Mouse (Mus musculus): ENCODE results near the gene Unc79.

Unc79 gene

GRCm38 (mm10) chr12:102948778-102949394 lies at the start of gene Unc79:
TSS of gene Unc79 (plus strand) at chr12:102948859.
- DNase-seq (ENCODE audit: low spot score in 2 of 2), result peak; percentile 82 to 84

GRCm38 (mm10) chr12:102899091-102899490 lies 49.6 kb upstream of the Unc79 start, which contains the start of gene Cox8c:
TSS of gene Cox8c (plus strand) at chr12:102899316.
- DNase-seq (ENCODE audit: low spot score in 2 of 2), result no peak

GRCm38 (mm10) chr12:102908191-102908590 lies 40.5 kb upstream of the Unc79 start:
- no peak for DNase-seq (ENCODE audit: low spot score in 2 of 2)

GRCm38 (mm10) chr12:102916073-102916472 lies 32.6 kb upstream of the Unc79 start:
- DNase-seq (ENCODE audit: low spot score in 2 of 2), result no peak

DNA sequence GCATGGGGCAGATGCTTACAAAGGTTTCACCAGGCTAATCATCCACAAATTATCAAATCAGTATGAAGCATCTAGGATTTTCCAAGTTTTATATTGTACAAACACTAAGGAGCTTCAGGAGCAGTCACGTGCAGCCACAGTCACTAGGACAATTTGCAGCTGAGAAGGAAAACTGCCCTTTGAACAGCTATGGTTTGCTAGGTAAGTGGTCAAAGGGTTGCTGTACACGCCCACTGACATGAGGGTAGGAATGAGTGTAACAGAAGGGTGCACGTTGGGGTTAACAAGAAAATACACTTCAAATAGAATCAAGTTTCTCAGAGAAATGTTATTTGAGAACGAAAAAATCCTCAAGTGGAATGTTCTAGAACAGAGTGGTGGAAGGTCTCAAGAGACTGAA lies 18.9 kb upstream of the Unc79 start:
- DNase-seq (ENCODE audit: low spot score in 2 of 2), result no peak

- no peak for DNase-seq (ENCODE audit: low spot score in 2 of 2)
Observed at GRCm38 (mm10) chr12:102930335-102930734, 18.3 kb upstream of the Unc79 start.

DNA sequence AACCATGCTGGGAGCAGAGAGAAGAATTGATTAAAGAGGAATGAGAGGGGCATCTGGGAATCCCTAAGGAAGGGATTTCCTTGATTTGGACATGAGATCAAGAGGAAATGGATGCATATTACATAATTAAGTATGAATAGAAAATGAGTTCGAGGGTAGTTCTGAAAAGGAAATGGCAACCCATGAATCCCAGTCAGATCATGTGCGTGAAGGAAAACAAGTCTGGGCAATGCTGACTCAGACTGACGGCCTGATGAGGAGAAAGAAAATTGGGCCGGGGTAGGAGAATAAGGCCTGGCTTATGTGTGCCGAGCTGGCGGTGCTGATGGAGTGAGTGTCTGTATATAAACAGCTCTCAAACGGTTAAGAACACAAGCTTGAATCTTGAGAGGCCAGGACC lies 17.9 kb upstream of the Unc79 start:
- no peak for DNase-seq (ENCODE audit: low spot score in 2 of 2)

DNA sequence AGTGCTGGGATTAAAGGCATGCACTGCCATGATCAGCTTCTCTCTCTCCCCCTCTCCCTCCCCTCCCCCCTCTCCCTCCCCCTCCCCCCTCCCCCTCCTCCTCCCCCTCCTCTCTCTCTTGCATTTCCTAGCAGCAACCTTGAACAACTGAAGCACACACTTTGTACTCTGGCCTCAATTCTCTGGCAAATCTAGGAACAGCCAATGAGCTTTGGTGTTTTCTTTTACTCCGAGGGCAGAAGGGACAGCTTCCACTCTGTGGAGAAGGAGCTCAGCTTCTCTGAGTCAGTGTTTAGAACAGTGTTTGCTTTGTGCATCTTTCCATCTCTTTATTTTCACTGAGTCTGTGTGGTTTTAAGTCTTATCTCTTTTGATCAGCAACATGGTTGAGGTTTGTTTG lies 12.8 kb upstream of the Unc79 start:
- DNase-seq (ENCODE audit: low spot score in 2 of 2), result no peak

- DNase-seq (ENCODE audit: low spot score in 2 of 2), result no peak
Observed at GRCm38 (mm10) chr12:102945571-102945970, 3.1 kb upstream of the Unc79 start.

DNA sequence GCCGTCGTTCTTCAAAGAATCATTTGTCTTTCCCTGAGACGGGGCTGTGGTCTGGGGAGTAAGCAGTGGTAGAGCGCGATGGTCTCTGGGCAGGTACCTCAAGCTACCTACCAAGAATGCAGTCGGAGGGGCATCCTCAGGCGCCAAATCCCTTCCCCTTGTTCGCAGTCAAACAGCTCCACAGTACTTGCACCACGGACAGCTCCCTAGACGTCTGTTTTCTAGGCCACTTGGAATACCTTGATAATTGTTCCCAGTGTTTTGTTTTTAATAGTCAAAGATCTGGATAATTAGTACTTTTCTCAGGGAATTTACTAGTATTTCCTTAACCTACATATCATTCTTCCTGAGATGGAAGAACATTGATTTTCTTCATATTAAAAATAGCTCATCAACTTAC lies 833 bp upstream of the Unc79 start:
- DNase-seq (ENCODE audit: low spot score in 2 of 2), result no peak

GRCm38 (mm10) chr12:102949395-102950208 lies 943 bp downstream of the Unc79 start:
- DNase-seq (ENCODE audit: low spot score in 2 of 2), result peak; percentile 64 to 65

DNA sequence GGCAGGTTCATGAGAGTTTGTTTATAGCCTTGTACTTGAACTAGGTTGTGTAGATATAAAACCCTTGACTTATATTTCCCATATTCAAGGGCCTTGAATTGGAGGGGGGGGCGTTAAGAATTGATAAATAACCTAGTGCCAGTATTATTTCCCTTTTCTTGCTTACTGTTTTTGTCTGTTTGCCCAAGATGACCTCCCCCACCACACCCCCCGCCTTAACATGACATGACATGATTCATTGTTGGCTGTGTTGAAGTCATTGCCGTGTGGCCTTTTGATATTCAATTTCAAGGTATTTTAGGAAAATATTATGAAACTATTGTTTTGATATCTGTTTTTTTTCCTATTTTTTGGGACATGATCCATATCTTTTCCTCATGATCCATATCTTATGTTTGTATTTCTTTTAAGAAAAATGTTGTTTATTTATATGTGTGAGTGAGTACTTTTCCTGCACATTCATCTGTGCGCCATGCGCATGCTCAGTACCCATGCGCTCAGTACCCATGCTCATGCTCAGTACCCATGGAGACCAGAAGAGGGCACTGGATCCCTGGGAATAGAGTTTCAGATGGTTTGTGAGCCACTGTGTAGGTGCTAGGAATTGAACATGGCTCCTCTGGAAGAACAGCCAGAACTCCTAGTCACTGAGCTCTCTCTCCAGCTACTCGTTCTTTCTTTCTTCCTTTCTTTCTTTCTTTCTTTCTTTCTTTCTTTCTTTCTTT lies 11.6 kb downstream of the Unc79 start:
- DNase-seq (ENCODE audit: low spot score in 2 of 2), result no peak

GRCm38 (mm10) chr12:102961066-102961465 lies 12.4 kb downstream of the Unc79 start:
- no peak for DNase-seq (ENCODE audit: low spot score in 2 of 2)

DNA sequence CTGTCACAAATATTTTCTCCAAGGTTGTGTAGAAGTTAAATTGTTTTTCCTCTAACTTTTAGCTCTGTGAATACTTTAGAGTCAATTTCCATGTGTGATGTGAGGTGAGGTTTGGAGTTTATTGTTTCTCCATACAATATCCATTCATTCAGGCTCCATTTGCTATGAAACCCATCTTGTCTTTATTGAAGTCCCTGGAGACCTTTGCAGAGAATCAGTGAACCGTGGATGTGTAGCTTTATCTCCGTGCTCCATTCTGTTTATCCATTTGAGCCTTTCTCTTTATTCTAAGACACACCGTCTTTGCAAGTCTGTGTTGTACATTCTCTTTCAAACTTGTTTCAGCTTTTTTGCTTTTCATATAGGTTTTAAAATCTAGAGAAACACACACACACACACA lies 15.8 kb downstream of the Unc79 start:
- no peak for DNase-seq (ENCODE audit: low spot score in 2 of 2)

- DNase-seq (ENCODE audit: low spot score in 2 of 2), result no peak
Observed at GRCm38 (mm10) chr12:102980584-102980983, 31.9 kb downstream of the Unc79 start.

DNA sequence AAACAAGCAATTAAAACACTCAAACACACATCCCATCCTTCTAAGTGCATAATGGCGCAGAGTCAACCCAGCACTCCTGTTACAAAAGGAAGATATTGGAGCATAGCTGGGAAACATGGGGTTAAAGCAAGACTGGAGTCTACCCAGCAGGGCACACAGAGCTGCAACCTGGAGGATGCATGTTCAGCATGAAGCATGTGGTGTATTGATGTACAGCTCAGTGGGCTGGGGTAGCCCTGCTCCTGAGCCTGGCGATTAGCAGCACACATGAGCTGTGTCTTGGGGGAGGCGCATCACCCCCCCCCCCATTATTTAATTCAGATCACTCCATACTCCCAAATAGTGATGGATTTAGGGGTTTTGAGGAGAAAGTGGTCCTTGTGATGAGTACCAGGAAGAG lies 32.9 kb downstream of the Unc79 start:
- DNase-seq (ENCODE audit: low spot score in 2 of 2), result no peak

- DNase-seq (ENCODE audit: low spot score in 2 of 2), result no peak
Observed at GRCm38 (mm10) chr12:102985401-102985800, 36.7 kb downstream of the Unc79 start.

DNA sequence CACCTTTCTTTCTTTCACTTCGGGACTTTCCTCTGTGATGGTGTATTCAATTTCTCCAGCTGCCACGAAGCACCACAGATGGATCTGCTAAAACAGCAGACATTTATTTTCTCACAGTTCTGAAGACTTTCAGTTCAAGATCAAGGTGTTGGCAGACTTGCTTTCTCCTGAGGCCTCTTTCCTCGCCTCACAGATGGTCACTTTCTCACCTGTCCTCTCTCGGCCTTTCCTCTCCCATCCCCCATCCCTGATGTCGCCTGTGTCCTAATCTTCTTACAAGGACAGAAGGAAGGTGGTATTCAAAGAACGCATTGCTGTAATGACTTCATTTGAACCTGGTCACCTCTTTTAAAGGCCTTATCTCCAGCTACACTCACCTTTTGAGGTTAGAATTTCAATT lies 39.1 kb downstream of the Unc79 start:
- no peak for DNase-seq (ENCODE audit: low spot score in 2 of 2)

DNA sequence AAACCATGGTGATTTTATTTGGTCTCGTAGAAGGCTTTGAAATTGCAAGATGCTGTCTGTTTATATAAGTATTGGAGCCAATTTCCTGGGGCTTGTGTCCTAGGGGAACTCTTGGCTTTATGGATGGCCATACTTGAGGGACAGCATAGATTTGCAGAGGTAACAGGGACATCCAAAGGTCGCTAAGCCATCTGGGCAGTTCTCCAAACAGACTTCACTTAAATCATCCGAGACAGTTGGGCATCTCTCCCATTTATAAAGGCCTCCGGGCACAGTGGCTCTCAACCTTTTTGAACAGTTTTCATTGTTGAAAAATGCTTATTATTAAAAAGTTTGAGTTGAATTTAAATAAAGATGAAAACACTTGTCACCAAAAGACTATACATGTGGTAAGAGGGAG lies 59.8 kb downstream of the Unc79 start:
- no peak for DNase-seq (ENCODE audit: low spot score in 2 of 2)

GRCm38 (mm10) chr12:103018161-103018560 lies 69.5 kb downstream of the Unc79 start:
- no peak for DNase-seq (ENCODE audit: low spot score in 2 of 2)

GRCm38 (mm10) chr12:103036692-103037091 lies 88.0 kb downstream of the Unc79 start:
- DNase-seq (ENCODE audit: low spot score in 2 of 2), result no peak

DNA sequence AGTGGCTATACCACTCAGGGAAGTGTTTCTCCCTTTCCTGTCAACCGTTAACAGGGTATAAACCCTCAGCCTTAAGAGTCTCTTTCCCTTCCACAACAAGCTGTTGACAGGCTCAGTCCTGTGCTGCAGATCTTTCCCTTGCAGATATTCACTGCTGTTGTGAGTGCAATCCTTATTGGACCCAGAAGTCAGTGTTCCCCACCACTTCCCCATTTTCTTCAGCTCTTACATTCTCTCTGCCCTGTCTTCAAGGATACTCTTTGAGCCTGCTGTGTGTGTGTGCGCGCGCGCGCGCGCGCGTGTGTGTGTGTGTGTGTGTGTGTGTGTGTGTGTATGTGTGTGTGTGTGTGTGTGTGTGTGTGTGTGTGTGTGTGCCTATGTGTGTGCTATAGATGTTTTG lies 90.7 kb downstream of the Unc79 start:
- DNase-seq (ENCODE audit: low spot score in 2 of 2), result no peak

DNA sequence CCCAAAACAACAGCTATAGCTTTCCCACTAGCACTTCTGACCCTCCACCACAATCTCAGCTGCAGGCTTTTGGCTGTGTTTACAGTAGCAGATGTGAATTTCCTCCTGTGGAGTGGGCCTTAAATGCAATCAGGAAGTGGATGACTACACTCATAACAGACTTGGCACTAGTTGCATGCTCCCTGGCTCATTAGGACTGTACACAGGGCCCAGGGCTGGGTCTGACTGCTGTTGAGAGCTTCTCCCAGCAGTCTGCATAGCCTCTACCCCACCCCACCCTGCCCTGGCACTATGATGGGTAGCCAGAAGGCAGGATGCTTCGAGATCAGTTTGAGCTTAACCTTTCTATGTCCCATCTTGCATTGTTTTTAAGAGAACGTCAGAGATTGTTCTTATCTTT lies 91.5 kb downstream of the Unc79 start:
- no peak for DNase-seq (ENCODE audit: low spot score in 2 of 2)

Data from frontal cortex, postnatal 10 days (tissue).